Comparison of ENCODE assay signal across 22 mouse cellular contexts in the genomic region with DNA sequence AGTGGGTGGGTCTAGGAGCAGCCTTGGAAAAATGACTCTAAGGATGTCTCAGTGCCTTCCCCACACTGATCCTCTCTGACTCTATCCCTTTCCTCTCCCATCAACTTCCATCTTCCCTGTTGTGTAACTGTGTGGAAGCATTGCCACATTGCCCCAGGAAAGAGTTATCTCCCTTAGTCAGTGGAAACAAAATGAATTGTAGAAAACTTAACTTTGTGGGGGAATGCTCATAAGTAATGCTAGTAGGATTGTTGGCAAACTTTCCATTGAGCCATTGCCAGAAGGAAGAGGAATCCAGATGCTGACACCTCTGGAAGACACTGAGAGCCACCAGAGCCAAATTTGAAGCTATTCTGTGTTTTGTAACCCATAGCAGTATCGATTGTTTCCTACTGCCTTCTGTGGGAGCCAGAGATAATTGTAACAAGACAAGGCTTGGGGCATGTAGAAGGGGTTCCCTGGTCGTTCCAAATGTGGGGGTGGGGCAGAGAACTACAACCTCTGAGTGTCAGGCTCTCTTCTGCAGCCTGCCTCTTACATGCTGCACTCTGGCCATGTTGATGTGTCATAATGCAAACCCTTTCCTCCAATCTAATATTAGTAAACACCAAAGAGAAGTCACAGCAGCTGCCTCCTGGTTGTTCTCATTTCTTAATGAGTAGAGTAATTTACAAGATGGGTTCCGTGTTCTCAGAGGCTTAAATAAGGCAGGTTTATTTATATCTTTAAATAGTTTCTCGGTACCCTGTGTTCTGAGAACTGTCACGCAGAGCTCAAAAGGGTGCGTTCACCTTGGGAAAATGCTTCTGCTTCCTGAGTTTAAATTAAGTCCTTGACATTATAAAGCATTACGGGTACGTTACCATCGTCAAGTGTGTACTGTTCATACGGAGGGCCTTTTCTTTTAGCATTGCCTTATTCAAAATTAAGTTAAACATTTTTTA. TPM values are rescaled to one million over a fixed set of nuclear protein-coding genes. Genes with fewer than 3 reads are reported as not detected.
DNase-seq lines count a peak whose midpoint lies in the region; TF ChIP-seq lines count a peak whose summit lies in the region.
"Had no signal": no experiment of that assay in that cellular context is flagged by ENCODE, and none has a peak within 500 bp of the region (broad histone marks: within the 10 kb centered on the region; RNA-seq: fewer than 3 reads in every experiment).

No protein-coding gene starts in this region.

- H3K4me3 ChIP-seq in gastrocnemius, adult 2 months = no peak overlapping the region
- no peak overlapping the region for H3K4me3 ChIP-seq in layer of hippocampus, adult 2 months
- H3K4me3 ChIP-seq: hindbrain, embryonic 12.5 days; intestine, embryonic 15.5 days; megakaryocyte, embryonic 14.5 days; neural tube, embryonic 12.5 days had no signal

- intact Hi-C loops in gastrocnemius, adult 2 months (cut with DNase I) = no loop called here
- intact Hi-C loops in gastrocnemius, postnatal 14 days (cut with DNase I; ENCODE audit: low total_unique reads) = no loop called here

- peak; percentile 21 for DNase-seq in gastrocnemius, adult 2 months
- no peak for DNase-seq in gastrocnemius, postnatal 14 days
- DNase-seq in layer of hippocampus, adult 2 months (ENCODE audit: low spot score in 2 of 2) = no peak
- no peak for DNase-seq in layer of hippocampus, postnatal 14 days (ENCODE audit: low spot score in 2 of 2)
- DNase-seq in urinary bladder, postnatal 14 days (ENCODE audit: low spot score) = peak; percentile 34
- no peak for DNase-seq in urinary bladder, adult 2 months (ENCODE audit: low spot score)
- peak; percentile 23 for DNase-seq in telencephalon, adult 2 months (ENCODE audit: low read depth, low spot score)
- no peak for DNase-seq in natural killer cell, adult 2 months (ENCODE audit: low spot score in 2 of 2)
- DNase-seq: adrenal gland, postnatal 14 days; cerebellum, adult 18-20 months; right cerebral cortex, postnatal 14 days; thymus, postnatal 14 days had no signal

- H3K27ac ChIP-seq in gastrocnemius, adult 2 months = peak overlapping the region; percentile 48
- 0 out of 2 replicates have a peak overlapping the region, but pooled peaks have one; percentile 29 for H3K27ac ChIP-seq in layer of hippocampus, adult 2 months
- H3K27ac ChIP-seq: hindbrain, embryonic 12.5 days; intestine, embryonic 15.5 days; liver, embryonic 14.5 days; neural tube, embryonic 12.5 days had no signal

- no peak for TF ChIP-seq CTCF in gastrocnemius, adult 2 months (IDR thresholded peaks at IDR 0.05)
- TF ChIP-seq CTCF in layer of hippocampus, adult 2 months (conservative IDR thresholded peaks at IDR 0.05) = no peak

RNA-seq across cellular contexts. Expression of gene Mgst1, which starts 11.5 kb away (rescaled TPM):
- total RNA-seq in gastrocnemius, adult 2 months (2021) = 10 to 100 TPM; 47.4 to 69.0 TPM
- total RNA-seq in gastrocnemius, postnatal 14 days (2021) = 1 to 10 TPM; 9.4 to 9.8 TPM
- total RNA-seq in layer of hippocampus, adult 2 months (2021) = 10 to 100 TPM; 11.2 to 15.1 TPM
- total RNA-seq in layer of hippocampus, postnatal 14 days (2021) = 10 to 100 TPM in 1 of 2 experiments, 1 to 10 TPM in 1; 9.7 to 12.2 TPM
- 603 and 718 TPM in 2 replicates for polyA plus RNA-seq in urinary bladder, adult 2 months (2012; rRNA removed)

RNA-seq across cellular contexts. Expression of gene Slc15a5, which starts 48.9 kb away (rescaled TPM):
- total RNA-seq in gastrocnemius, adult 2 months (2021) = 10 to 100 TPM in 1 of 2 experiments, 1 to 10 TPM in 1; 2.1 to 20.8 TPM
- total RNA-seq in gastrocnemius, postnatal 14 days (2021) = under 1 TPM in 1 of 2 experiments, not detected in 1; 0.44 TPM
- total RNA-seq in layer of hippocampus, adult 2 months (2021) = not detected
- total RNA-seq in layer of hippocampus, postnatal 14 days (2021) = under 1 TPM in 1 of 2 experiments, not detected in 1; 0.79 TPM
- polyA plus RNA-seq in urinary bladder, adult 2 months (2012; rRNA removed) = 0.36 TPM in 1 of 2 replicates, not detected in the other
- total RNA-seq: adrenal gland, postnatal 14 days; left cerebral cortex, postnatal 36 days had no signal
- polyA plus RNA-seq: C2C12; embryonic facial prominence, embryonic 11.5 days; hindbrain, embryonic 12.5 days; intestine, embryonic 15.5 days; kidney, embryonic 14.5 days; liver, embryonic 14.5 days; stomach, embryonic 16.5 days had no signal

Comparison
In these comparisons a context has a peak if more than half of its experiments do, and no peak if none do; other contexts are left out.
1. DNase-seq: peak in gastrocnemius, adult 2 months (single experiment), urinary bladder, postnatal 14 days (single experiment) and telencephalon, adult 2 months (single experiment); none in gastrocnemius, postnatal 14 days (single experiment), layer of hippocampus, adult 2 months (0 of 2), layer of hippocampus, postnatal 14 days (0 of 2), urinary bladder, adult 2 months (single experiment) and natural killer cell, adult 2 months (0 of 2).